ENCODE assay signal across 8 mouse cellular contexts in genomic region chr14:25478755-25479154, GRCm38 (mm10). TPM values are rescaled to one million over a fixed set of nuclear protein-coding genes. Genes with fewer than 3 reads are reported as not detected.
DNase-seq lines count a peak whose midpoint lies in the region; ATAC-seq and TF ChIP-seq lines count a peak whose summit lies in the region.
"Had no signal": no experiment of that assay in that cellular context is flagged by ENCODE, and none has a peak within 500 bp of the region (broad histone marks: within the 10 kb centered on the region; RNA-seq: fewer than 3 reads in every experiment).

No protein-coding gene starts in this region.

- no peak overlapping the region for H3K4me2 ChIP-seq in forebrain, postnatal 0 days (ENCODE audit: low read depth)
- H3K4me2 ChIP-seq in myocyte (ENCODE audit: low read depth) = no peak overlapping the region

- peak; percentile 86 for DNase-seq in left cerebral cortex, postnatal 4 days
- no peak for DNase-seq in left cerebral cortex, adult 8-10 months (ENCODE audit: low spot score in 2 of 2)
- peak; percentile 72 for DNase-seq in cerebellum, adult 9-10 months
- peak; percentile 82 for DNase-seq in forebrain, postnatal 0 days
- no peak for DNase-seq in thymus, postnatal 25 days
- DNase-seq: gastrocnemius, postnatal 25 days had no signal

- H3K79me2 ChIP-seq in myocyte (ENCODE audit: control insufficient read depth, insufficient read depth) = peaks cover 94% of the 10 kb centered on the region

- no peaks in the 10 kb centered on the region for H3K36me3 ChIP-seq in forebrain, postnatal 0 days (ENCODE audit: insufficient read depth)
- H3K36me3 ChIP-seq in myocyte (ENCODE audit: control insufficient read depth, insufficient read depth) = no peaks in the 10 kb centered on the region

- no peaks in the 10 kb centered on the region for H3K27me3 ChIP-seq in forebrain, postnatal 0 days (ENCODE audit: insufficient read depth, low read length)
- H3K27me3 ChIP-seq in myocyte (ENCODE audit: control insufficient read depth, insufficient read depth, insufficient read length) = no peaks in the 10 kb centered on the region

- intact Hi-C loops in left cerebral cortex, postnatal 4 days (cut with DNase I) = no loop called here

- H3K9me3 ChIP-seq in forebrain, postnatal 0 days (ENCODE audit: low read length) = no peaks in the 10 kb centered on the region

- TF ChIP-seq POLR2A in myocyte (IDR thresholded peaks at IDR 0.05; ENCODE audit: insufficient read length, low read depth) = peak; percentile 18

- TF ChIP-seq CTCF in forebrain, postnatal 0 days (IDR thresholded peaks at IDR 0.05; ENCODE audit: low read depth) = 0 out of 2 replicates have a peak, but pooled peaks have one; percentile 16

- no peak overlapping the region for H3K9ac ChIP-seq in forebrain, postnatal 0 days

- peak; percentile 89 for ATAC-seq in forebrain, postnatal 0 days
- no peak for ATAC-seq in activated CD4-positive, CD25-positive, alpha-beta regulatory T cell, adult 4 months

- peak overlapping the region; percentile 74 for H3K27ac ChIP-seq in forebrain, postnatal 0 days (ENCODE audit: low read depth, low read length)

- 22% methylated on average over 9 of the region's 9 CpGs for WGBS in forebrain, postnatal 0 days

- H3K4me1 ChIP-seq in forebrain, postnatal 0 days (ENCODE audit: insufficient read depth) = peaks cover 42% of the 10 kb centered on the region

- no peak overlapping the region for H3K4me3 ChIP-seq in forebrain, postnatal 0 days (ENCODE audit: low read depth, low read length)
- H3K4me3 ChIP-seq in myocyte = no peak overlapping the region

- no peak overlapping the region for H3ac ChIP-seq in myocyte (ENCODE audit: control insufficient read depth, insufficient read length)

TF ChIP-seq in myocyte, 11 proteins besides CTCF, POLR2A, EP300 and RAD21:
- TF ChIP-seq POLR2AphosphoS2 (IDR thresholded peaks at IDR 0.05; ENCODE audit: insufficient read length, low read depth) = no peak
- no peak for TF ChIP-seq REST (IDR thresholded peaks at IDR 0.05; ENCODE audit: insufficient read depth, insufficient read length)
- no peak for TF ChIP-seq TCF12 (IDR thresholded peaks at IDR 0.05; ENCODE audit: insufficient read depth, poor library complexity, severe bottlenecking)
- no peak for TF ChIP-seq TCF3 (IDR thresholded peaks at IDR 0.05; ENCODE audit: insufficient read length, low read depth)
- TF ChIP-seq MAX (IDR thresholded peaks at IDR 0.05; ENCODE audit: low read depth) = no peak

RNA-seq across cellular contexts. Expression of gene Zmiz1, which starts 19.8 kb away (rescaled TPM):
- total RNA-seq in left cerebral cortex, postnatal 4 days (2021) = 100 to 1,000 TPM; 149 to 152 TPM
- 10 to 100 TPM; 90.1 to 94.2 (median 92.3) TPM for total RNA-seq in left cerebral cortex, adult 8-10 months (2022)
- total RNA-seq in forebrain, postnatal 0 days (2014; rRNA removed) = 48.5 and 75.6 TPM in 2 replicates
- 27.7 and 38.0 TPM in 2 replicates for polyA plus RNA-seq in forebrain, postnatal 0 days (2015; fragmentation: Nextera tagmentation; extraction: Ambion mirVana)
- 34.5 TPM for polyA plus RNA-seq in myocyte (2012; fragmentation: generic; extraction: Trizol)
- 10 to 100 TPM; 23.8 to 27.9 TPM for polyA plus RNA-seq in activated CD4-positive, CD25-positive, alpha-beta regulatory T cell, adult 4 months (2017; shearing (Covaris generic))

Comparison
In these comparisons a context has a peak if more than half of its experiments do, and no peak if none do; other contexts are left out.
1. DNase-seq: peak in left cerebral cortex, postnatal 4 days (single experiment), cerebellum, adult 9-10 months (single experiment) and forebrain, postnatal 0 days (single experiment); none in left cerebral cortex, adult 8-10 months (0 of 2) and thymus, postnatal 25 days (single experiment).